Mouse (Mus musculus): ENCODE results near the gene Slc41a2.

DNA sequence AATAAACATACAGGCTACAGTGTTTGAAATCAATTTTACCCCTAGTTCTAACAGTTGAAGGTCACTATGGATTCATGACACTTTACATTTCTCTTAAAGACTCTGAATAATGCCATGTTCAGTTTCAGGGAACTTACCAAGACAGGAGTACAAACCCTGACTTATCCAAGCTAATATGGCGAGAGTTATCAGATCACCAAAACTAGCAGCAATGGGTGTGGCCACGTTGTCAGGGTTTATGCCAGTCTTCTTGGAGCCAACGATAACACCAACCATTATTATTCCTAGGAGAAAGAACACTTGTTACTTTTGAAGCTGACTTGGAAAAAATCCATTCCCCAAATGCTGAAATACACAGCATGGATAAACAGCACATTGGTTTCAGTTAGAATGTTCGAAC is 40.7 kb downstream of the Slc41a2 start:
- TF ChIP-seq POLR2A (IDR thresholded peaks at IDR 0.05; ENCODE audit: borderline replicate concordance, insufficient read depth, low read length), result no peak
- no peak for TF ChIP-seq CTCF (IDR thresholded peaks at IDR 0.05; ENCODE audit: borderline replicate concordance, insufficient read depth, low read depth, low read length)

Data from cerebellum, adult 2 months (tissue).